Mouse (Mus musculus): ENCODE measurements around the gene Irgc1. TPM values are rescaled to one million over a fixed set of nuclear protein-coding genes. Genes with fewer than 3 reads are reported as not detected.

The Irgc1 gene
- polyA plus RNA-seq, 1 experiment from 2014 or later, result not detected

DNA sequence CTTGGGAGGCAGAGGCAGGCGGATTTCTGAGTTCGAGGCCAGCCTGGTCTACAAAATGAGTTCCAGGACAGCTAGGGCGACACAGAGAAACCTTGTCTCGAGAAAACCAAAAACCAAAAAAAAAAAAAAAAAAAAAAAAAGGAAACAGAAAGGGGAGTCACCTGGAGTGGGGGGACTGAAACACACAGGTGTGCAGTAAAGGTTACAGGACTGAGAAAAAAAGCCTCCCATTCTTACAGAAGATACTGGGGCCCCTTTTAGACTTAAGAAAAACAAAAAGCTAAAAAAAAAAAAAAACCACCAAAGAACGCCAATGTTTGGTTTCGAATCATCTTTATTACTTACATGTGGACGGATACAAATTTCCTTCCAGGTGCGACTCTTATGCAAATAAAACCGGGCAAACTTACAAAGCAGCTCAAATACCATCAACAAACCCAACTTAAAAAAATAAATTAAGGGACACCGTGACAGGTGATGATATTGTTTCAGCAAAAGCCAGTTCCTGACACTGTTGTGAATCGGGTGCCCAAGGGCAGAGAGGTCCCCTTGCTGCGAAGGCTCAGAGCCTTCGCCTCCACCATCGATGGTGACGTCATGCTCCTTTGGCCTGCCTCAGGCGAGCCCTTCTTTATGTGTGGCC is 69.2 kb downstream of the Irgc1 start:
- H3K27me3 ChIP-seq, result no peaks in the 10 kb centered on the region
- H3K36me3 ChIP-seq, result no peaks in the 10 kb centered on the region
- no peak for ATAC-seq (ENCODE audit: insufficient number of reproducible peaks, insufficient read depth, low FRiP score, low TSS enrichment, low read depth)
- no peak overlapping the region for H3K4me3 ChIP-seq (replicated peaks)
- H3K9ac ChIP-seq (replicated peaks), result no peak overlapping the region
- no peak overlapping the region for H3K4me2 ChIP-seq
- no peaks in the 10 kb centered on the region for H3K9me3 ChIP-seq
- H3K27ac ChIP-seq, result no peak overlapping the region
- WGBS, result 84% methylated on average over 16 of the region's 16 CpGs
- peaks cover 27% of the 10 kb centered on the region for H3K4me1 ChIP-seq (replicated peaks)

Other genes starting within 250 kb of the Irgc1 start
- gene Zfp111, start 240.9 kb downstream of the Irgc1 start, polyA plus RNA-seq (2016; fragmentation: Nextera tagmentation; extraction: Ambion mirVana), result 12.3 and 12.5 TPM in 2 replicates
- gene Zfp109, start 214.7 kb downstream of the Irgc1 start, polyA plus RNA-seq (2016; fragmentation: Nextera tagmentation; extraction: Ambion mirVana), result 7.1 and 7.5 TPM in 2 replicates
- gene Zfp108, start 197.5 kb downstream of the Irgc1 start, polyA plus RNA-seq (2016; fragmentation: Nextera tagmentation; extraction: Ambion mirVana), result 4.2 and 4.8 TPM in 2 replicates
- 10.0 and 12.0 TPM in 2 replicates for gene Zfp93, start 181.9 kb downstream of the Irgc1 start, polyA plus RNA-seq (2016; fragmentation: Nextera tagmentation; extraction: Ambion mirVana)
- gene Zfp61, start 151.1 kb downstream of the Irgc1 start, polyA plus RNA-seq (2016; fragmentation: Nextera tagmentation; extraction: Ambion mirVana), result 57.6 and 61.1 TPM in 2 replicates
- gene Zfp94, start 135.6 kb downstream of the Irgc1 start, polyA plus RNA-seq (2016; fragmentation: Nextera tagmentation; extraction: Ambion mirVana), result 15.6 and 15.9 TPM in 2 replicates
- gene Tescl, start 118.4 kb downstream of the Irgc1 start, polyA plus RNA-seq (2016; fragmentation: Nextera tagmentation; extraction: Ambion mirVana), result 0.25 TPM in 1 of 2 replicates, not detected in the other
- gene Lypd5, start 103.1 kb downstream of the Irgc1 start, polyA plus RNA-seq (2016; fragmentation: Nextera tagmentation; extraction: Ambion mirVana), result not detected in 2 replicates
- gene Kcnn4, start 82.0 kb downstream of the Irgc1 start, polyA plus RNA-seq (2016; fragmentation: Nextera tagmentation; extraction: Ambion mirVana), result 2.1 and 2.8 TPM in 2 replicates
- 22.7 and 25.4 TPM in 2 replicates for gene Smg9, start 52.7 kb downstream of the Irgc1 start, polyA plus RNA-seq (2016; fragmentation: Nextera tagmentation; extraction: Ambion mirVana)
- 1.8 and 2.6 TPM in 2 replicates for gene Plaur, start 10.2 kb upstream of the Irgc1 start, polyA plus RNA-seq (2016; fragmentation: Nextera tagmentation; extraction: Ambion mirVana)
- 6.5 and 7.0 TPM in 2 replicates for gene Cadm4, start 29.7 kb upstream of the Irgc1 start, polyA plus RNA-seq (2016; fragmentation: Nextera tagmentation; extraction: Ambion mirVana)
- gene Zfp428, start 54.7 kb upstream of the Irgc1 start, polyA plus RNA-seq (2016; fragmentation: Nextera tagmentation; extraction: Ambion mirVana), result 94.4 and 101 TPM in 2 replicates
- 0.52 and 1.1 TPM in 2 replicates for gene AC161166.1, start 60.2 kb upstream of the Irgc1 start, polyA plus RNA-seq (2016; fragmentation: Nextera tagmentation; extraction: Ambion mirVana)
- gene Irgq, start 78.4 kb upstream of the Irgc1 start, polyA plus RNA-seq (2016; fragmentation: Nextera tagmentation; extraction: Ambion mirVana), result 10.8 and 11.6 TPM in 2 replicates
- gene Pinlyp, start 93.8 kb upstream of the Irgc1 start, polyA plus RNA-seq (2016; fragmentation: Nextera tagmentation; extraction: Ambion mirVana), result not detected in 2 replicates
- gene Xrcc1, start 94.0 kb upstream of the Irgc1 start, polyA plus RNA-seq (2016; fragmentation: Nextera tagmentation; extraction: Ambion mirVana), result 131 and 134 TPM in 2 replicates
- 25.1 and 25.6 TPM in 2 replicates for gene Ethe1, start 135.2 kb upstream of the Irgc1 start, polyA plus RNA-seq (2016; fragmentation: Nextera tagmentation; extraction: Ambion mirVana)
- gene Zfp575, start 135.3 kb upstream of the Irgc1 start, polyA plus RNA-seq (2016; fragmentation: Nextera tagmentation; extraction: Ambion mirVana), result 3.6 and 4.0 TPM in 2 replicates
- gene Phldb3, start 158.5 kb upstream of the Irgc1 start, polyA plus RNA-seq (2016; fragmentation: Nextera tagmentation; extraction: Ambion mirVana), result 0.18 and 0.20 TPM in 2 replicates
- gene Lypd3, start 184.3 kb upstream of the Irgc1 start, polyA plus RNA-seq (2016; fragmentation: Nextera tagmentation; extraction: Ambion mirVana), result 3.1 and 3.3 TPM in 2 replicates
- not detected in 2 replicates for gene Tex101, start 224.4 kb upstream of the Irgc1 start, polyA plus RNA-seq (2016; fragmentation: Nextera tagmentation; extraction: Ambion mirVana)

Data from limb, embryonic 12.5 days (tissue).